Mouse (Mus musculus) neural tube, embryonic 14.5 days (tissue): Measurements from ENCODE around the gene Cacna2d1. TPM values are rescaled to one million over a fixed set of nuclear protein-coding genes. Genes with fewer than 3 reads are reported as not detected.
A peak's percentile ranks its signal among the peaks of the same experiment; 100 is the strongest.

Experiments
- ATAC-seq: fragments of 200-750 bp; cut with Nextera tagmentation; 2 replicates; pipeline ENCODE4 v1.8.0; 2017; ENCODE audit warnings: low read depth, mild to moderate bottlenecking, moderate TSS enrichment, moderate library complexity
- H3K27ac ChIP-seq: fragments of 300-500 bp; sonication (generic); 2 replicates; pipeline ENCODE4 v1.5.1; 2014; ENCODE audit warnings: low read depth, mild to moderate bottlenecking, control low read depth, low read length, moderate library complexity, mixed read lengths
- H3K27me3 ChIP-seq: fragments of 300-500 bp; sonication (generic); 2 replicates; pipeline ENCODE4 v1.6.1; 2014; ENCODE audit warnings: low read length; ENCODE audit not compliant: control insufficient read depth, insufficient read depth
- H3K36me3 ChIP-seq: fragments of 300-500 bp; sonication (generic); 2 replicates; pipeline ENCODE4 v1.6.1; 2014; ENCODE audit warnings: low read length, mixed read lengths; ENCODE audit not compliant: control insufficient read depth, insufficient read depth
- H3K4me1 ChIP-seq: fragments of 300-500 bp; sonication (generic); 2 replicates; pipeline ENCODE4 v1.6.1; 2014; ENCODE audit warnings: low read length; ENCODE audit not compliant: control insufficient read depth, insufficient read depth
- H3K4me2 ChIP-seq: fragments of 300-500 bp; sonication (generic); 2 replicates; pipeline ENCODE4 v1.6.1; 2014; ENCODE audit warnings: mild to moderate bottlenecking, low read depth, low read length, control low read depth
- H3K4me3 ChIP-seq: fragments of 300-500 bp; sonication (generic); 2 replicates; pipeline ENCODE4 v1.5.1; 2014; ENCODE audit warnings: low read depth, low read length, control low read depth, mixed read lengths
- H3K9ac ChIP-seq: fragments of 300-500 bp; sonication (generic); replicated peaks from 2 replicates; pipeline ENCODE4 v1.6.1; 2014; ENCODE audit warnings: low read depth, mild to moderate bottlenecking, control low read depth, low read length, mixed read lengths
- H3K9me3 ChIP-seq: fragments of 300-500 bp; sonication (generic); 2 replicates; pipeline ENCODE4 v1.6.1; 2016; ENCODE audit warnings: low read length; ENCODE audit not compliant: control insufficient read depth
- WGBS: fragments of 180-500 bp; shearing (Covaris S2); extraction: QIAGEN DNeasy Blood & Tissue Kit; methylation state at CpG from one replicate; pipeline ENCODE4 v1.1.7; 2014; 5-methylcytosine and 5-hydroxymethylcytosine counted together
- polyA plus RNA-seq: library from polyadenylated mRNA; unstranded; fragments of >200 nt; fragmentation: Nextera tagmentation; extraction: Ambion mirVana; gene quantifications from 2 replicates; pipeline ENCODE4 v1.2.1, GENCODE M21; 2014

The Cacna2d1 gene
- polyA plus RNA-seq, 1 experiment from 2014 or later: 59.1 TPM

GRCm38 (mm10) chr5:16024626-16025417, 90.3 kb downstream of the Cacna2d1 start:
- Histone ChIP-seq H3K36me3 (no peaks in the 10 kb centered on the region), H3K4me2 (no peak overlapping the region), H3K27me3 (no peaks in the 10 kb centered on the region), H3K9me3 (no peaks in the 10 kb centered on the region), H3K4me3 (no peak overlapping the region), H3K9ac (no peak overlapping the region), H3K27ac (no peak overlapping the region), H3K4me1 (no peaks in the 10 kb centered on the region)
- peak; percentile 75; the same call in 1 of the 2 replicates for ATAC-seq
- WGBS: 34% methylated on average over 4 of the region's 4 CpGs

DNA sequence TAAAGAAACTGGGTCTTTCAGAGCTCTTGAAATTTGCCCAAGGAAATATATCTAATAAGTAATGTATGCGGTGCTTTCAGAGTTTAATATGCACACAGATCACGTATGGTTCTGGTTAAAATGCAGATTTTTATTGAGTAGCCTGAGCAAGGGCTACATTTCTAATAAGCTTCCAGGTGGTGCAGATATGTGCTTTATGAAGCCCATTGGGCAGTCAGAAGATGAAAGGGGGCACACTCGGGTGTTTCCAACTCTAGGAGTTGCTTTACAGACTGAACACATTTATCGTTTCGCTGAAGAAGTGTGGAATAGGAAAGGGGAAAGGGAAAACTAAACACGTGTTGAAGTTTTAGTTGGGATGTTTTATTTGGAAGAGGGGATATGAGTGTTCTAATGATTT, 94.4 kb downstream of the Cacna2d1 start:
- Histone ChIP-seq H3K4me1 (no peaks in the 10 kb centered on the region), H3K27me3 (no peaks in the 10 kb centered on the region), H3K27ac (no peak overlapping the region), H3K4me2 (no peak overlapping the region), H3K9ac (no peak overlapping the region), H3K9me3 (no peaks in the 10 kb centered on the region), H3K4me3 (no peak overlapping the region), H3K36me3 (no peaks in the 10 kb centered on the region)
- 67% methylated on average over 6 of the region's 6 CpGs for WGBS
- ATAC-seq: no peak

DNA sequence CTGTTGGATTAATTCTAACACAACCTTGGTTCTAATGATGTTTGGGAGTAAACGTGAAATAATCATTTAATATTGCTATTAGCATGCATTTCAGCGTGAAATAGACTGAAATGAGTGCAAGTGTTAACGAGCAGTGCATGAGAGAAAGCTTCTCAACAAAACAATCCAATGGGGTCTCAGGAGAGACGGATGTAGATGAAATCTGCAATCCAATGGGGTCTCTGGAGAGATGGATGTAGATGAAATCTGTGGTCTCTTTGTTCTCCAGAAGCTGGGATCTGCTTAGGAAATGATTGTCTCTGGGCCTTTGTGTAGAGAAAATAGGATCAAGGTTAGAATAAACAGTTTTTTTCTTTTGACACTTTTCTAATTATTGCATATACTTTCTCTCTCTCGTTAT, 95.0 kb downstream of the Cacna2d1 start:
- Histone ChIP-seq H3K27ac (no peak overlapping the region), H3K4me3 (no peak overlapping the region), H3K27me3 (no peaks in the 10 kb centered on the region), H3K4me1 (no peaks in the 10 kb centered on the region), H3K9me3 (no peaks in the 10 kb centered on the region), H3K4me2 (no peak overlapping the region), H3K9ac (no peak overlapping the region), H3K36me3 (no peaks in the 10 kb centered on the region)
- WGBS: 42% methylated on average over 5 of the region's 5 CpGs
- ATAC-seq: no peak

DNA sequence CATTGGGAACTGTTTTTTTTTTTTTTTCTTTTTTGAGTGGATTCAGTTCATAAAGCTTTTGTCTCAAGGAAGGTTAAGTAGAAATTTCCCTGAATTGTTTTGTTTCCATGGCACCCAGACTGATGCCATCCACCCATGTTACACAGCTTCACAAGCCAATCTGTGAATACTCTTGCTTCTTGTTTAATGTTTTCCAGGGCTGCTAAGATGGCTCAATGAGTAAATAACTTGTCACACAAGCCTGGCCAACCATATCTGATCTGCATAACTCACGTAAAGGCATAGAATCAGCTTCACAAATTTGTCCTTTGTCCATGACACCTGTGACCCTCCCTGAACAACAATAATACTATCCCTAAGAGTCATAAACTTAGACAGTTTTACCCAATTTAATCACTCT, 99.1 kb downstream of the Cacna2d1 start:
- Histone ChIP-seq H3K9ac (no peak overlapping the region), H3K27me3 (no peaks in the 10 kb centered on the region), H3K4me3 (no peak overlapping the region), H3K36me3 (no peaks in the 10 kb centered on the region), H3K4me2 (no peak overlapping the region), H3K9me3 (no peaks in the 10 kb centered on the region), H3K4me1 (no peaks in the 10 kb centered on the region), H3K27ac (no peak overlapping the region)
- WGBS: 74% methylated on average over 1 of the region's 1 CpGs
- no peak for ATAC-seq

DNA sequence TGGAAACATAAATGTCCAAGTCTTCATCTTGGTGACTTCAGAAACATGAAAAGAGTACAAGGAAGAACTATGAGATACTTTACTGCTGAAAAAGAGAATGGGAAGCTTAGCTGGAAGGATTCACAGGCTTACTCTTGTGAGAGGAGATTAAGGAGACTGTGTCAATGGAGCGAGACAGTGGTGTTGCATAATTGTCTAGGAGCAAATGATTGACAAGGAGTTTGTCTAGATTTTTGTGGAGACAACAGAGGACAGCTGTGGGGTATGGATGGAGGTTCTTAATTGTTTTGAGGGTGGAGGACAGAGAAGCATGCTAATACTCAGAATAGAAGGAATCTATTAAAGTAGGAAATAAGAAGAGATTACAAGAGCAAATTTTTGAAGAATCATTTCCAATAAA, 100.8 kb downstream of the Cacna2d1 start:
- Histone ChIP-seq H3K4me2 (no peak overlapping the region), H3K4me1 (no peaks in the 10 kb centered on the region), H3K9me3 (no peaks in the 10 kb centered on the region), H3K27ac (no peak overlapping the region), H3K36me3 (no peaks in the 10 kb centered on the region), H3K9ac (no peak overlapping the region), H3K4me3 (no peak overlapping the region), H3K27me3 (no peaks in the 10 kb centered on the region)
- ATAC-seq: no peak
- 94% methylated on average over 1 of the region's 1 CpGs for WGBS

DNA sequence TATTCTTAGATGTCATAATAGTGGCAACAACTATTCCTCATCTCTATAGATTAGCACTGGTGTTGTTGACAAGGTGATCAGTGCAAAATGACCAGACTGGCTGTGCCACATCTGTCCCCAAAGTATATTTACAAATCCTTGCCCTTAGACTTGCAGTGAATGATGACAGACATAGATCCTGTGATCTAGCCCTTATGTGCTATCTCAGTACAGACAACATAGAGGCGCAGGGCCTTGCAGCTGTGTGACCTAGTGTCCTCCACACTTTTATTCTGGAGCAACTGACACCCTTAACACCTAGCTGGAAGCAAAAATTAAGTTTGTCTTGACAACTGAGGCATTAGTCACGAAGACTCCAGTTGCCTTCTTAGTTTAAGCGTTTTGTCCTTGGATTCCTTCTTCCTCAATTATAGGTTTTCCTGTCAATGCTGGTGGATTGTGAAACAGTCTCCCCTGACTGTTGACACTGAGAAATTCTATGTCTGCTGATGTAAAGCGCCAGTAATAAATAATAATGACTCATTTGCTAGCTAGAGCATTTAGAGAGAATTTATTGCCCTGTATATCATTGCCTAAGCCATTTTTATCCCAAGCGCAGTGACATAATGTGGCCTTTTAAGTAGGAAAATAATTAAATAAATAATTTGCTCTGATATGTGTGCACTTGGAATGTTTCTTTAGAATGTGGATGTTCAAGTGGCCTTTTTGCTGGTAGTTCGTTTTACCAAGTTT, 110.8 kb downstream of the Cacna2d1 start:
- Histone ChIP-seq H3K4me1 (no peaks in the 10 kb centered on the region), H3K4me2 (no peak overlapping the region), H3K9me3 (no peaks in the 10 kb centered on the region), H3K36me3 (no peaks in the 10 kb centered on the region), H3K9ac (no peak overlapping the region), H3K27me3 (no peaks in the 10 kb centered on the region), H3K27ac (no peak overlapping the region), H3K4me3 (no peak overlapping the region)
- ATAC-seq: no peak
- 70% methylated on average over 6 of the region's 6 CpGs for WGBS

DNA sequence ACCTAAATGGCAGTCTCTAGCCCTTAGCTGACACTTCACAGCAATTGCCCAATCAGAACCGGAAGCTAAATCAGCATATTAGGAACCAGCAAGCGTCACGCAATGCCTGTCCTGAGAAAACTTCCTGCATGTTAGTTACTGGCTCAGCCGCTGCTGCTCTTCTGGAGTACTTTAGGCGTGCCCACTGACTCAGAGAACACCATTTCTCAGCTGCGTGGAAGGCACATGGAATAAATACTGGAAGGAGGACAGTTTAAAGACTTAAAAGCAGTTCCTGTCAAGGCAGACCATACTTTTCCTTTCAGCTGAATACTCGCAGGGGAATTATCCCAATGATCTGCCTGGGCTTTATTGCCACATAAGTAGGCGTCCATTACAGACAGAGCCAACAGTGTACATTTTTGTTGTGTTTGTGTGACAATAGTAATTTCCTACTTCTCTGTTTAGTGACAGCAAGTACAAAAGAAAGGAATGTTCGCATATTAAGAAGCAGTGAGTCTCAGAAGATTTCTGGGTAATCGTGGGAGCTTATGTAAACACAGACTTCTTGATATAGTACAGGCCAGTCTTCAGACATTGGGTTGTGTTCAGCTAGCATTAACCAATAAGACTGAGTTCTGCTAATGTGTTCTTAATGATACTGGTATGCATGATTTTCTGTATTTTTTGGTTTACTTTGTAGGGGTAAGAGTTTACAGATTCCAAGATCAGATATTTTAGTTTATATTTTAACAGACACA, 113.1 kb downstream of the Cacna2d1 start:
- Histone ChIP-seq H3K27me3 (no peaks in the 10 kb centered on the region), H3K4me2 (no peak overlapping the region), H3K27ac (no peak overlapping the region; the same call in 1 of the 2 replicates), H3K9ac (no peak overlapping the region), H3K36me3 (no peaks in the 10 kb centered on the region), H3K4me1 (no peaks in the 10 kb centered on the region), H3K9me3 (no peaks in the 10 kb centered on the region), H3K4me3 (no peak overlapping the region)
- WGBS: 57% methylated on average over 10 of the region's 10 CpGs
- ATAC-seq: peak; percentile 44; the same call in 1 of the 2 replicates

GRCm38 (mm10) chr5:16056795-16057194, 122.3 kb downstream of the Cacna2d1 start:
- Histone ChIP-seq H3K4me3 (no peak overlapping the region), H3K36me3 (no peaks in the 10 kb centered on the region), H3K4me2 (no peak overlapping the region), H3K4me1 (no peaks in the 10 kb centered on the region), H3K9ac (no peak overlapping the region), H3K27ac (no peak overlapping the region), H3K9me3 (no peaks in the 10 kb centered on the region), H3K27me3 (no peaks in the 10 kb centered on the region)
- no peak for ATAC-seq
- 57% methylated on average over 2 of the region's 2 CpGs for WGBS
